ENCODE assay signal across 8 mouse cellular contexts in the genomic region with DNA sequence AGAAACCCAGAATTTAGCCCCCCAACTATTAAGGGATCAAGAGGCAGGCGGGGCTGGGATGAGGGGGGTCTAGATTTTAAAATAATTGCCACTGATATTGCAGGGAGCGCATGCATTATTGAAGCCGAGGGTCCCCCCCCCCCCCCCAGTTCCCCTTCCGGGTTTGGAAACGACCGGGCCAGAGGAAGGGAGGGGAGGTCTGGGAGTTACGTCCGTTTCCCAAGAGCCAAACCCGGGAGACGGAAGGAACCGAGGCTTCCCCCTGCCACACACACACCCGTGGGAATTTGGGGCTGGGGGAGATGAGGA. TPM values are rescaled to one million over a fixed set of nuclear protein-coding genes. Genes with fewer than 3 reads are reported as not detected.
DNase-seq lines count a peak whose midpoint lies in the region; ATAC-seq and TF ChIP-seq lines count a peak whose summit lies in the region.

No protein-coding gene starts in this region.

- WGBS in kidney, embryonic 16.5 days, result under 1% methylated on average over 10 of the region's 12 CpGs
- under 1% methylated on average over 12 of the region's 12 CpGs for WGBS in embryonic facial prominence, embryonic 10.5 days
- WGBS in hindbrain, postnatal 0 days, result under 1% methylated on average over 12 of the region's 12 CpGs
- WGBS in midbrain, embryonic 16.5 days, result 1% methylated on average over 9 of the region's 12 CpGs

- H3K9me3 ChIP-seq in kidney, embryonic 16.5 days (ENCODE audit: low read length), result no peaks in the 10 kb centered on the region
- H3K9me3 ChIP-seq in embryonic facial prominence, embryonic 10.5 days, result no peaks in the 10 kb centered on the region
- H3K9me3 ChIP-seq in hindbrain, postnatal 0 days (ENCODE audit: low read length), result no peaks in the 10 kb centered on the region
- H3K9me3 ChIP-seq in midbrain, embryonic 16.5 days (replicated peaks; ENCODE audit: control insufficient read depth, low read length, poor library complexity, severe bottlenecking), result no peaks in the 10 kb centered on the region

- peak overlapping the region; percentile 68 for H3K4me3 ChIP-seq in kidney, embryonic 16.5 days (ENCODE audit: low read length)
- peak overlapping the region; percentile 89 for H3K4me3 ChIP-seq in embryonic facial prominence, embryonic 10.5 days
- H3K4me3 ChIP-seq in hindbrain, postnatal 0 days (ENCODE audit: low read length), result peak overlapping the region; percentile 80
- H3K4me3 ChIP-seq in midbrain, embryonic 16.5 days (ENCODE audit: low read depth, low read length), result peak overlapping the region; percentile 96

- H3K4me1 ChIP-seq in kidney, embryonic 16.5 days (ENCODE audit: insufficient read depth, low read length), result peaks cover 15% of the 10 kb centered on the region
- peaks cover 44% of the 10 kb centered on the region for H3K4me1 ChIP-seq in embryonic facial prominence, embryonic 10.5 days
- H3K4me1 ChIP-seq in hindbrain, postnatal 0 days (ENCODE audit: insufficient read depth, low read length), result peaks cover 12% of the 10 kb centered on the region; the same call in 1 of the 2 replicates
- H3K4me1 ChIP-seq in midbrain, embryonic 16.5 days (ENCODE audit: control insufficient read depth, insufficient read depth, low read length), result peaks cover 17% of the 10 kb centered on the region

- peaks cover 24% of the 10 kb centered on the region for H3K36me3 ChIP-seq in kidney, embryonic 16.5 days (ENCODE audit: insufficient read depth, low read length)
- H3K36me3 ChIP-seq in embryonic facial prominence, embryonic 10.5 days (replicated peaks), result peaks cover 29% of the 10 kb centered on the region
- peaks cover 15% of the 10 kb centered on the region for H3K36me3 ChIP-seq in hindbrain, postnatal 0 days (ENCODE audit: insufficient read depth, low read length)
- peaks cover 23% of the 10 kb centered on the region for H3K36me3 ChIP-seq in midbrain, embryonic 16.5 days (ENCODE audit: control insufficient read depth, insufficient read depth, low read length)

- no peaks in the 10 kb centered on the region for H3K27me3 ChIP-seq in kidney, embryonic 16.5 days (ENCODE audit: insufficient read depth, low read length)
- H3K27me3 ChIP-seq in embryonic facial prominence, embryonic 10.5 days (replicated peaks; ENCODE audit: low read depth, poor library complexity, severe bottlenecking), result no peaks in the 10 kb centered on the region
- no peaks in the 10 kb centered on the region for H3K27me3 ChIP-seq in hindbrain, postnatal 0 days (ENCODE audit: insufficient read depth, low read length)
- H3K27me3 ChIP-seq in midbrain, embryonic 16.5 days (ENCODE audit: control insufficient read depth, insufficient read depth, low read depth, low read length), result no peaks in the 10 kb centered on the region

- H3K4me2 ChIP-seq in kidney, embryonic 16.5 days (replicated peaks; ENCODE audit: low read depth, low read length), result peak overlapping the region; percentile 93
- peak overlapping the region; percentile 97 for H3K4me2 ChIP-seq in hindbrain, postnatal 0 days (ENCODE audit: low read depth, low read length)
- peak overlapping the region; percentile 90 for H3K4me2 ChIP-seq in midbrain, embryonic 16.5 days (ENCODE audit: low read length)

- peak overlapping the region; percentile 94 for H3K27ac ChIP-seq in kidney, embryonic 16.5 days (ENCODE audit: low read length)
- peak overlapping the region; percentile 98 for H3K27ac ChIP-seq in embryonic facial prominence, embryonic 10.5 days (replicated peaks)
- H3K27ac ChIP-seq in hindbrain, postnatal 0 days, result peak overlapping the region; percentile 97
- H3K27ac ChIP-seq in midbrain, embryonic 16.5 days (ENCODE audit: low read length), result peak overlapping the region; percentile 99

- ATAC-seq in kidney, embryonic 16.5 days (ENCODE audit: low FRiP score, low TSS enrichment), result peak; percentile 5
- peak; percentile 28; the same call in 1 of the 2 replicates for ATAC-seq in hindbrain, postnatal 0 days
- ATAC-seq in midbrain, embryonic 16.5 days, result no peak
- ATAC-seq in activated CD4-positive, CD25-positive, alpha-beta regulatory T cell, adult 4 months, result no peak

- H3K9ac ChIP-seq in kidney, embryonic 16.5 days (replicated peaks; ENCODE audit: low read length), result peak overlapping the region; percentile 89
- H3K9ac ChIP-seq in hindbrain, postnatal 0 days (replicated peaks; ENCODE audit: low read length), result peak overlapping the region; percentile 97
- peak overlapping the region; percentile 100 for H3K9ac ChIP-seq in midbrain, embryonic 16.5 days (ENCODE audit: low read depth, low read length)

- no peak for TF ChIP-seq CTCF in hindbrain, postnatal 0 days (IDR thresholded peaks at IDR 0.05; ENCODE audit: low read depth)

- DNase-seq in kidney, postnatal 36 days, result no peak
- no peak for DNase-seq in embryonic facial prominence, embryonic 10.5 days (ENCODE audit: low spot score)
- no peak for DNase-seq in hindbrain, postnatal 0 days (ENCODE audit: low spot score)
- no peak for DNase-seq in thymus, postnatal 4 days
- DNase-seq in kidney, postnatal 14 days, result no peak

RNA-seq across cellular contexts. Expression of gene Epo, which starts 0.3 kb away (rescaled TPM):
- polyA plus RNA-seq in kidney, embryonic 16.5 days (2015; fragmentation: Nextera tagmentation; extraction: Ambion mirVana), result 0.24 and 0.36 TPM in 2 replicates
- 2.1 and 2.3 TPM in 2 replicates for polyA plus RNA-seq in embryonic facial prominence, embryonic 10.5 days (2016; fragmentation: Nextera tagmentation; extraction: Ambion mirVana)
- total RNA-seq in hindbrain, postnatal 0 days (2014; rRNA removed), result not detected in 2 replicates
- not detected in 2 replicates for polyA plus RNA-seq in hindbrain, postnatal 0 days (2015; fragmentation: Nextera tagmentation; extraction: Ambion mirVana)
- not detected in 2 replicates for polyA plus RNA-seq in midbrain, embryonic 16.5 days (2015; fragmentation: Nextera tagmentation; extraction: Ambion mirVana)
- not detected for polyA plus RNA-seq in activated CD4-positive, CD25-positive, alpha-beta regulatory T cell, adult 4 months (2017; shearing (Covaris generic))

RNA-seq across cellular contexts. Expression of gene Gnb2, which starts 0.5 kb away (rescaled TPM):
- 358 and 388 TPM in 2 replicates for polyA plus RNA-seq in kidney, embryonic 16.5 days (2015; fragmentation: Nextera tagmentation; extraction: Ambion mirVana)
- polyA plus RNA-seq in embryonic facial prominence, embryonic 10.5 days (2016; fragmentation: Nextera tagmentation; extraction: Ambion mirVana), result 276 and 281 TPM in 2 replicates
- 1,135 and 1,251 TPM in 2 replicates for total RNA-seq in hindbrain, postnatal 0 days (2014; rRNA removed)
- 570 and 592 TPM in 2 replicates for polyA plus RNA-seq in hindbrain, postnatal 0 days (2015; fragmentation: Nextera tagmentation; extraction: Ambion mirVana)
- 496 and 512 TPM in 2 replicates for polyA plus RNA-seq in midbrain, embryonic 16.5 days (2015; fragmentation: Nextera tagmentation; extraction: Ambion mirVana)
- 10 to 100 TPM; 73.0 to 82.7 TPM for polyA plus RNA-seq in activated CD4-positive, CD25-positive, alpha-beta regulatory T cell, adult 4 months (2017; shearing (Covaris generic))

RNA-seq across cellular contexts. Expression of gene Gigyf1, which starts 14.4 kb away (rescaled TPM):
- polyA plus RNA-seq in kidney, embryonic 16.5 days (2015; fragmentation: Nextera tagmentation; extraction: Ambion mirVana), result 11.9 and 12.2 TPM in 2 replicates
- polyA plus RNA-seq in embryonic facial prominence, embryonic 10.5 days (2016; fragmentation: Nextera tagmentation; extraction: Ambion mirVana), result 15.2 and 15.3 TPM in 2 replicates
- 20.3 and 21.4 TPM in 2 replicates for total RNA-seq in hindbrain, postnatal 0 days (2014; rRNA removed)
- 15.1 and 16.2 TPM in 2 replicates for polyA plus RNA-seq in hindbrain, postnatal 0 days (2015; fragmentation: Nextera tagmentation; extraction: Ambion mirVana)
- polyA plus RNA-seq in midbrain, embryonic 16.5 days (2015; fragmentation: Nextera tagmentation; extraction: Ambion mirVana), result 19.3 and 19.4 TPM in 2 replicates
- 10 to 100 TPM; 18.5 to 22.6 TPM for polyA plus RNA-seq in activated CD4-positive, CD25-positive, alpha-beta regulatory T cell, adult 4 months (2017; shearing (Covaris generic))

RNA-seq across cellular contexts. Expression of gene Actl6b, which starts 20.6 kb away (rescaled TPM):
- polyA plus RNA-seq in kidney, embryonic 16.5 days (2015; fragmentation: Nextera tagmentation; extraction: Ambion mirVana), result 0.40 and 0.96 TPM in 2 replicates
- 4.5 and 5.4 TPM in 2 replicates for polyA plus RNA-seq in embryonic facial prominence, embryonic 10.5 days (2016; fragmentation: Nextera tagmentation; extraction: Ambion mirVana)
- 192 and 253 TPM in 2 replicates for total RNA-seq in hindbrain, postnatal 0 days (2014; rRNA removed)
- 204 and 207 TPM in 2 replicates for polyA plus RNA-seq in hindbrain, postnatal 0 days (2015; fragmentation: Nextera tagmentation; extraction: Ambion mirVana)
- polyA plus RNA-seq in midbrain, embryonic 16.5 days (2015; fragmentation: Nextera tagmentation; extraction: Ambion mirVana), result 307 and 326 TPM in 2 replicates
- polyA plus RNA-seq in activated CD4-positive, CD25-positive, alpha-beta regulatory T cell, adult 4 months (2017; shearing (Covaris generic)), result not detected

RNA-seq across cellular contexts. Expression of gene Pop7, which starts 30.4 kb away (rescaled TPM):
- polyA plus RNA-seq in kidney, embryonic 16.5 days (2015; fragmentation: Nextera tagmentation; extraction: Ambion mirVana), result 51.2 and 53.0 TPM in 2 replicates
- 55.3 and 59.9 TPM in 2 replicates for polyA plus RNA-seq in embryonic facial prominence, embryonic 10.5 days (2016; fragmentation: Nextera tagmentation; extraction: Ambion mirVana)
- 62.1 and 83.5 TPM in 2 replicates for total RNA-seq in hindbrain, postnatal 0 days (2014; rRNA removed)
- 82.2 and 85.3 TPM in 2 replicates for polyA plus RNA-seq in hindbrain, postnatal 0 days (2015; fragmentation: Nextera tagmentation; extraction: Ambion mirVana)
- polyA plus RNA-seq in midbrain, embryonic 16.5 days (2015; fragmentation: Nextera tagmentation; extraction: Ambion mirVana), result 76.3 and 80.5 TPM in 2 replicates
- 10 to 100 TPM; 60.7 to 66.2 TPM for polyA plus RNA-seq in activated CD4-positive, CD25-positive, alpha-beta regulatory T cell, adult 4 months (2017; shearing (Covaris generic))

Comparison
In these comparisons a context has a peak if more than half of its experiments do, and no peak if none do; other contexts are left out.
1. ATAC-seq: peak in kidney, embryonic 16.5 days (single experiment) and hindbrain, postnatal 0 days (single experiment); none in midbrain, embryonic 16.5 days (single experiment) and activated CD4-positive, CD25-positive, alpha-beta regulatory T cell, adult 4 months (single experiment).
2. Peak in every context shown above with its lines, with median percentiles within 50 percentile points of each other: H3K27ac ChIP-seq, H3K4me2 ChIP-seq, H3K4me3 ChIP-seq and H3K9ac ChIP-seq.